Comparison of ENCODE assay signal across 21 mouse cellular contexts in genomic region chr3:93499129-93499528, GRCm38 (mm10). TPM values are rescaled to one million over a fixed set of nuclear protein-coding genes. Genes with fewer than 3 reads are reported as not detected.
DNase-seq lines count a peak whose midpoint lies in the region.
"Had no signal": no experiment of that assay in that cellular context is flagged by ENCODE, and none has a peak within 500 bp of the region (broad histone marks: within the 10 kb centered on the region; RNA-seq: fewer than 3 reads in every experiment).

No protein-coding gene starts in this region.

- DNase-seq in heart, adult 11 months, result peak; percentile 46
- no peak for DNase-seq in heart, postnatal 14 days
- DNase-seq in 3134 (ENCODE audit: extremely low read depth, insufficient read length, low spot score) (peak; percentile 25), 3T3-L1 (ENCODE audit: low read depth, low spot score) (peak; percentile 38)
- peak; percentile 21 for DNase-seq in telencephalon, adult 2 months (ENCODE audit: low read depth, low spot score)
- DNase-seq in gastrocnemius, adult 18-20 months (ENCODE audit: low spot score), result no peak
- DNase-seq: adrenal gland, adult 8-10 months; B cell, adult 2 months; cerebellum, adult 11-12 months; cerebellum, adult 8-10 months; cerebellum, postnatal 10 days; cerebellum, postnatal 36 days; embryo, embryonic 11 days; gastrocnemius, postnatal 10 days; gastrocnemius, postnatal 36 days; heart, postnatal 36 days; kidney, adult 2 months had no signal

- intact Hi-C loops in heart, postnatal 14 days (cut with DNase I), result no loop called here

RNA-seq across cellular contexts. Expression of gene S100a11, which starts 21.2 kb away (rescaled TPM):
- 100 to 1,000 TPM; 111 to 124 TPM for total RNA-seq in heart, postnatal 14 days (2021)
- total RNA-seq in gastrocnemius, adult 18-20 months (2021), result 10 to 100 TPM; 27.1 to 50.4 TPM
- total RNA-seq: G1E had no signal

RNA-seq across cellular contexts. Expression of gene Tchhl1, which starts 30.6 kb away (rescaled TPM):
- total RNA-seq in heart, postnatal 14 days (2021), result not detected
- not detected for total RNA-seq in gastrocnemius, adult 18-20 months (2021)
- total RNA-seq: CH12.LX; gastrocnemius, postnatal 10 days; gastrocnemius, postnatal 36 days; granulocyte monocyte progenitor cell, adult 5-6 weeks; heart, adult 8-10 months; heart, postnatal 36 days had no signal

RNA-seq across cellular contexts. Expression of gene S100a10, which starts 55.8 kb away (rescaled TPM):
- total RNA-seq in heart, postnatal 14 days (2021), result 100 to 1,000 TPM; 129 to 145 TPM
- total RNA-seq in gastrocnemius, adult 18-20 months (2021), result 10 to 100 TPM; 42.2 to 48.1 TPM
- total RNA-seq: G1E had no signal

RNA-seq across cellular contexts. Expression of gene Tchh, which starts 57.0 kb away (rescaled TPM):
- total RNA-seq in heart, postnatal 14 days (2021), result under 1 TPM; 0.05 to 0.07 TPM
- total RNA-seq in gastrocnemius, adult 18-20 months (2021), result under 1 TPM; 0.07 TPM
- total RNA-seq: CH12.LX; gastrocnemius, postnatal 36 days had no signal

Comparison
In these comparisons a context has a peak if more than half of its experiments do, and no peak if none do; other contexts are left out.
1. DNase-seq: peak in heart, adult 11 months (single experiment), 3134 (single experiment), 3T3-L1 (single experiment) and telencephalon, adult 2 months (single experiment); none in heart, postnatal 14 days (0 of 2) and gastrocnemius, adult 18-20 months (single experiment).